Mouse (Mus musculus) thymus, adult 18-20 months (tissue): ENCODE measurements around the gene Ccl25.
"Not testable (repeated sequence)": the region's sequence is repeated elsewhere in the genome, so short reads cannot be mapped to it uniquely, and the experiment has no call there.

Source experiments
- DNase-seq, 2 experiments: peaks; one replicate each; pipeline ENCODE4 v3.0.0; 2022; ENCODE audit warnings: mixed read lengths in 2 of 2

Gene Ccl25

DNA sequence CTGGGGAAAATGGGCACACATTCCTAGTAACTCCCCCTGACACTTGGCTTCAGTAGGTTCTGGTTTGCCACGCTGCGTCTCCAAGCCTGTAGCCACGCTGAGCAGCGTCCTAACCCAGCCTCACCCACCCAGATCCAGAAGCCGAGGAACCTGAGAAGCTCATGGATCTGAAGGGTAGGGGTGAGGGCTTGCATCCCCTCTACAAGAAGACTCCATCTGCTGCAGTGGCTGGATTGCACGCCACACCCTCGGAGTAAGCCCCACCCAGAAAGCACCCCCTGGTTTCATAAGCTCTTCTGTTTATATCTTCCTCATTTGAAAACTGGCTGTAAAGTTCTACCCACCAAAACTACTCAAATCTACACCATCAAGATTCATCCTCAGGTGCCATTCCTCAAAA, 22.7 kb downstream of the Ccl25 start:
- DNase-seq = no peak

DNA sequence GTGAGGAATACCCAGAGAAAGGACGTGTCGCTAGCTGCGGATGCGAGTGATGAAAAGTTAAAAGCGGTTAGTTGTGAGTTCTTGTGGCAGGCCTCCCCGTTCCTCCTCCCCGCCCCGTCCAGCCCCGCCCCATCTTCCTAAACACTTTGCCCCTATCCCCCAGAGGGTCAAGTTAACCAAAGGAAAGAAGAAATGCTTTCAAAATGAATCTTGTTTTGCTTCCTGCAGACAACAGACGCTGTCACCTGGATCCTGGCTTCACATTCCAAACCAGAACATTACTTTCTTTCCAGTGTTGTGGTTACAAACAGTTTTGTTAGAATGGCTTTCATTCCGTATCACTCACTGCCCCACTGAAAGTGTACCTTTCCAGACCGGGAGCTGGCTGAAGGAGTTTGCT, 23.3 kb downstream of the Ccl25 start:
- no peak for DNase-seq

DNA sequence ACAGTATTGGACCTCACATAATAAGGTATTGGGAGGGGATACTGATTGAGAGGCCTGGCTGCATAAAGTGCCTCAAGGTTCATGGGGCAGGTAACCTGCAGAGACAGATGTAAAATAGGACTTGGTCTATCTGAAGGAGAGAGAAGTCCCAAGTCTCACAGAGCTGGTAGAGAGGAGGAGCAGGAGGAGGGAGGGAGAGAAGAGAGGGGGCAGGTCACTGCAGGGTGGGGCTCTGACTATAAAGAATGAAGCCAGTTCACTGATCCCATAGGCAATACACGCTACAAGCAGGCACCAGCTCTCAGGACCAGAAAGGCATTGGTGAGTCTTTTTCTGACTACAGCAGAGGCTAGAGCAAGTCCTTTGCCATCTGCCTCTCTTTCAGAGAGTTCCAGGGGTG, 24.3 kb downstream of the Ccl25 start:
- DNase-seq = no peak

DNA sequence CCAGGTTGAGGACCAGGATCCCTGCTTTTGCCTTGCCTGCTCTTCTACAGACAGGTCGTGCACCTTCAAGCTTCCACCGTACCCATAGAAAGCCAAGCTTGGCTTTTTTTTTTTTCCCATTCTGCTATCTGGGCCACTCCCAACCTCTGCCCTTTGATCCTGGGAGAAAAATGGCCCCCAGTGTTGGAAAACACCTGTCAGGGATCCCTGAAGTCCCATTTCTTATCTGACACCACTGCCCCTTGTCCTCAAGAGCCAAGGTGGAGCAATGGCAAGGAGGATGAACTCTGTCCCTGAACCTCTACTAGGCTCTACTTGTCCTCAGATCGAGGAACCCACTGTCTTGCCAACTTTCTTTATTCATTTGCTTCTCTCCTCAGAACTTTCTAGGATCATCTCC, 25.6 kb downstream of the Ccl25 start:
- DNase-seq = no peak

DNA sequence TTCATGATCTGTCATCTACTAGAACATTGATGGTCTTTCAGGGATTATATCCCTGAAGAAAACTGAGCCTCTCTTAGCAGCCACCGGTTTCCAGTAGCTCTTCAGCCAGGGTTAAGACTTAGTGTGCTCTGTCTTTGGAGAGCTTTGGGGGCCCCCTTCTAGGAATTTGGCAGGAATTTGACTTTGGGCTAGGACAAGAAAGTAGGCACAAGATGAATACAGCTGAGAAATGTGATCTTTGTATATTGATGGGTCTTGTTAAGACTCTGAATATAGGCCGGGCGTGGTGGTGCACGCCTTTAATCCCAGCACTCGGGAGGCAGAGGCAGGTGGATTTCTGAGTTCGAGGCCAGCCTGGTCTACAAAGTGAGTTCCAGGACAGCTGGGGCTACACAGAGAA, 27.6 kb downstream of the Ccl25 start:
- not testable (repeated sequence) for DNase-seq

DNA sequence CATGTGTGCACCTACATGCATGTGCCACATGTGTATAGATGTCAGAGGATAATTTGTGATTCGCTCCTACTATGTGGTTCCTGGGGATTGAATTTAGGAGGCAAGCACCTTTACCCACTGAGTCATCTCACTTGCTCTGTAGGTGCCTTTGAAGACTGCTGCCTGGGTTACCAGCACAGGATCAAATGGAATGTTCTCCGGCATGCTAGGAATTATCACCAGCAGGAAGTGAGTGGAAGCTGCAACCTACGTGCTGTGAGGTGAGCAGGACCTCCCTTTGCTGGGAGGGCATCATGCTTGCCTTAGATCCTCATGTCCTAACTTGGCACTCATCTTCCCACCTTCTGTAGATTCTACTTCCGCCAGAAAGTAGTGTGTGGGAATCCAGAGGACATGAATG, 28.7 kb downstream of the Ccl25 start:
- DNase-seq = no peak

DNA sequence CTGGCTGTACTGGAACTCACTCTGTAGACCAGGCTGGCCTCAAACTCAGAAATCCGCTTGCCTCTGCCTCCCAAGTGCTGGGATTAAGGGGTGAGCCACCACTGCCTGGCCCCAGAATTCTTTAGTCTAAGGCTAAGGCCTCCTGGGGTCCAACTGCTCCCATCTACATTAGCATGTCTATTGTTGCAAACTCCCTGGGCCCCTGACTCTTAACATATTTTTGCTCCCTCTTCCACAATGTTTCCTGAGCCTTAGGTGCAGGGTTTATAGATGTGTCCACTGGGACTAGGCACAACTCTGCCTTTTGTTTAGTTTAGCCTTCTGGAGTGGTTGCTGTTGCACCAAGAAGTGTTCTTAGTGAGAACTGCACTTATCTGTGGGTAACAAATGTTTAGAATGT, 29.5 kb downstream of the Ccl25 start:
- DNase-seq = no peak

DNA sequence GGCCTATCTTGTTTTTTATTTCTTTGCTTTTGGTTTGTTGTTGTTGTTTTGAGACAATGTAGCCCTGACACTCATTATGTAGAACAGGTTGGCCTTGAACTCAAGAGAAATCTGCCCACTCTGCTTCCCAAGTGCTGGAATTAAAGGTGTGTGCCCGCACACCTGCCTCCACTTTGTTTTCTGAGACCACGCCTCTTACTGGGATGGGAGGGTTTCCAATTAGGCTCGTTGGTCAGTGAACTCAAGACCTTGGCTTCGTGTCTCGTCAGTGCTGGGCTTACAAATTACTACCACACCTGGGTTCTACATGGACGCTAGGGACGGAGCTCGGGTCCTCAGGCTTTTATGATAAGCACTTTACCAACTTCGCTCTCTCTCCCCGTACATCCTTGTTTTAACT, 30.4 kb downstream of the Ccl25 start:
- DNase-seq = no peak

DNA sequence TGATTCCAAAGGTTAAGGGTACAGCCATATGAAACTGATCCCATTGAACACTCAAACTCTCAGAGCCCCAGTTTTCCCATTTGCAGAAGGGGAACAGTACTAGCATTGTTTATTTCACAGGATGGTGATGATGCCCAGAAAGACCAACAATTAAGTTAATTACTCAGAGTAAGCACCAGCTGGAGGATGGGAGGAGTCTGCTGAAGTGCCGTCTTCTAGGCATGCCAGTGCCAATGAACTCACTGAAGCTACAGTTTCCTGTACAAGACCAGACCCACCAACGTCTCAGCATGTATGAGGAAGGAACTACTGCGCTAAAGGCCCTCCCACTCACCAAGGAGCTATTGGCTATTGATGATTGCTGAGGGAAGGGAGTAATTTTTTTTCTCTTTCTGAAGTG, 34.4 kb downstream of the Ccl25 start:
- no peak for DNase-seq

DNA sequence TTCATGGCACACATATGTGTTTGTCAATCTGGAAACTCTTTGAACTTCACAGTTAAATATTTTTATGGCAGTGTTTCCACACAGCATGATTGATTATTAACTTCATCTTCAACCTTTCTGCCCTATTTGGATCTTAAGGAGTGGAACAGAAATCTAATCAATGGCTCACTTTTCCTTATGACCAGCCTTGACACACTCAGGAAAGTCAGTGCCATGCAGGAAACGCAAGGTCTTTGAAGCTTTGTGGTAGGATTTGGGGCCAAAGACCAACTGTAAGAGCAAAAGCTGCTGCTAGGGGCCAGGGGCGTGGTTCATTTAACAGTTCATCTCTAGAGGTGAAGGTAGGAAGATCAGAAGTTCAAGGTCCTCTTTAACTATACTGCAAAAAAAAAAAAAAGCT, 35.9 kb downstream of the Ccl25 start:
- DNase-seq = no peak

DNA sequence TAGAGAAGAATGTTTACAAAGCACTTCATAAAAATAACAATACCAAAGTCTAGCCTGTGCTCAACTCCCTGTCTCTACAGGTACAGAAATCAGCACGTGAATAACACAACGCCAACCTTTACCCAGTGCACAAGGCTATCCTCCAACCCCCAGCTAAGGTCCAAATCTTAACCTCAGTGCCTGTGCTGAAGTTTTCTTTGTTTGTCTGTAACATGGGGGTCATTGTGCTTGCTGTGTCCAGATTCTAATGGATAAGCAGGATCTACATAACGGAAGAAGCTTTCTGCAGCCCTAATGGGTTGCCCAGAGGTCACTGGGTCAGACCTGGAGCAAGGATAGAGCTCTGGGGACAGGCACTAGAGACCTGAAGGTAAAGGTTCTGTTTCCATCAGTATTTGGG, 41.2 kb downstream of the Ccl25 start:
- DNase-seq = no peak

DNA sequence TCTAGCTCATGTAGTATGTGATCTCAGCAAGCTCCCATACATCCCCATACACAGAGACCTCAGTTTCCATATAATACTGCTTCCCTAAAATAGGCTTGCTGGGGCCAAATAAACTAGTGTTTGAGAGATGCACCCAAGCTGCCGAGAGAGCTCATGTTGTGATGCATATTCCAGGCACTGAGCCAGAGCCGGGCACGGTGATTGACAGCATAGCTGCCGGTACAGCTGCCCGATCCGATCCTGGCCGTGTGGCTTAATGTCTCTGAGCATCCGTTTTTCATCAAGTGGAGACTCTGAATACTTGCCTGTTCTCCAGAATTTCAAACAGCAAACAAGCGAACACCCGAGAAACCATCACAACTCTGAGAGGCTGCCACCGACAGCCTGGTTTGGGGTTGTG, 42.8 kb downstream of the Ccl25 start:
- DNase-seq = no peak

DNA sequence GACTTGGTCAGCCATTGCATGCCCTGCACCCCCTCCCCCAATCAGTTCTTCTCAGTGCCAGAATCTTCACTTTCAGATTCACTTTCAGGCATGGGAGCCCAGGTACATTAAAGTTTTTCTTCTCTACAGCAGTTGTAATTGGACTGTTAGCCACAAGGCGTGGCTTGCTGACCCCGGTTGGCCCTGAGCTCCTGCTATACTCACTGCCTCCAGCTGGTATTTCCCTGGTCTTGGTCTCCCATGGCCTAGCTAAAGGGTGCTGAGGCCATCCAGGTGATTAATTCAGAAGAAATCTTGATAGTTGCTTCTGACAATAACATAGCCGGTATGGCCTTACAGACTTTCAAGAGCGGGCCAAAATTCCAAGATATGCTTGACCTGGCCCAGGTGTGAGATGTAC, 43.5 kb downstream of the Ccl25 start:
- no peak for DNase-seq

DNA sequence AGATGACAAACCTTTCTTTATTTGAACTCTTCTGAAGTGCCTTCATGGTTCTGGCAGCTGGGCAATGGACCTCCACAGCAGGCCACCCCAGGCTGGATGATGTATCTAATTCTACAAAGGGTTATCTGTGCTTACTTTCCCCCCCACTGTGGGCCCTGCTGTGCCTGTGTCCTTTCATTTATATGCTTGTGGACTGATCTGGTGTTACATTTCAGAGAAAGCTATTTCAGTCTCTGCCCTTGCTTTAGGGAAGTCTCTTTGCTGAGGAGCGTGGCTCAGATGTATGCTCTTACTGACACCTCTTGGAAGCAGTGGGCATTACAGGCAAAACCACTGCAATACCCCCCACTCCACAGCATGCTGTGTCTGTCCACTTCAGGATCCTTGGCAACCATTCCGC, 45.1 kb downstream of the Ccl25 start:
- DNase-seq = no peak

DNA sequence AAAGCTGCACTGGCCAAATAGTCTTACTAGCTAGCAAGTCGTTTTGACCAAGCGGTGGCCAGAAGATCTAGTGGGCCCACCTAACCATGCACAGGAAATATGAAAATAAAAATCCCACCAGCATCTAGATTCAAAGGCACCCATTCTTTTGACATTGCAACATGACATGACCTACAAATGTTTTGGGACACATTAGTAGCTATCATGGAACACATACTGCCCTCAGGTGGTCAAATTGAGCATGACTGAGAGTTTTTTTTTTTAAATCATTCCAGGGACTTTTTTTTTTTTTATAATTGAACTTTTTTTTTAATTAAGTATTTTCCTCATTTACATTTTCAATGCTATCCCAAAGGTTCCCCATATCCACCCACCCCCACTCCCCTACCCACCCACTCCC, 47.6 kb downstream of the Ccl25 start:
- no peak for DNase-seq

DNA sequence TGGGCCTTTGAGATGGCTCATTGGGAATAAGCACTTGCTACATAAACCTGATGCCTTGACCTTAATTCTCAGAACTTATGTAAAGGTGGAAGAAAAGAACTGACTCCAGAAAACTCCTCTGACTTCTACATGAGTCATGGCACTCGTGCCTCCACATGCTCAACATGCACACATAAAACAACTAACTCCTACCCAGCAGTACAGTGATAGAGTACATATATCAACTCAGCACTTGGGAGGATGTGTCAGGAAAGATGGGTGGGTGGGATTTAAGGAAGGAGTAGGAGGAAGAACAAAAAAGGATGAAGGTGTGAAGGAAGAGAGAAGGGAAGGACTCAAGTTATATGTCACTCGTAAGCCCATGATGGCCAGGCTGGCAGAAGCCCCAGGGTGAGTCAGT, 76.4 kb downstream of the Ccl25 start:
- no peak for DNase-seq

DNA sequence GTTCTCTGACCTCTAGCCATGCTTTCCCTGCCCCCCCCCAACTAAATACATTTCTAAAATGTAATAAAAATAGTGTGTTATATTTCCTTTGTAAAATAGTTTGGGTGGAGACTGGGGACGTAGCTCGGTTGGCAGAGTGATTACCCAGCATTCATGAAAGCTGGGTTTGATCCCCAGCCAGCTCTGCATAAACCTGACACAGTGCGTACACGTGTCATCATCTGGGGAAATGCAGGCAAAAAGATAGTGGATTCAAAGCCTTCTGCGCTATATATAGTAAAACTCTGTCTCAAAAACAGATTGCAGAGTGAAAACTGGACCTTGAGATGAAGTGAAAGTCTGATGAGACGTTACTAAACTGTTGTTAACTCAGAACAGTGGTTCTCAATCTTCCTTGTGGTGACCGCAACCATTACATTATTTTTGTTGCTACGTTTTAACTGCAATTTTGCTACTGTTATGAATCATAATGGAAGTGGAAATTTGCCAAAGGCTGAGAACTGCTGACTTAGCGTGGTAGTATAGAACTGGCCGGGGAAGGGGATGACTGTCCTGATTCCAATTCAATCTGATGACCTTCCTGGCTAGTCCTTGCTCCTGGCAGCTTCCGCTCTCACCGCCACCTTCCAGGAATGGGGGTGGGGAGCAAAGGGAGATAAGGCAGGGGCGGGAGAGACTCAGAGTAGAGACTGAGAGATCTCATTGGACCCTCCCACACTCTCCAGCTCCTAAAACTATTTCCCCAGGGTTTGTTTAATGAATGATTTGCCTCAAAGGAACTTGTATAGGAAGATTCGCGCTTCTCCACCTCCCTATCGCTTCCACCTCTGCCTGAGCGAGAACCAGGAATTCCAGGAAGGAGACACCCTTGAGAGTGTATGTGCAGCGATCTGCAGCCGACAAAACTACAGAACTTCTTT, 79.2 kb downstream of the Ccl25 start:
- no peak for DNase-seq

DNA sequence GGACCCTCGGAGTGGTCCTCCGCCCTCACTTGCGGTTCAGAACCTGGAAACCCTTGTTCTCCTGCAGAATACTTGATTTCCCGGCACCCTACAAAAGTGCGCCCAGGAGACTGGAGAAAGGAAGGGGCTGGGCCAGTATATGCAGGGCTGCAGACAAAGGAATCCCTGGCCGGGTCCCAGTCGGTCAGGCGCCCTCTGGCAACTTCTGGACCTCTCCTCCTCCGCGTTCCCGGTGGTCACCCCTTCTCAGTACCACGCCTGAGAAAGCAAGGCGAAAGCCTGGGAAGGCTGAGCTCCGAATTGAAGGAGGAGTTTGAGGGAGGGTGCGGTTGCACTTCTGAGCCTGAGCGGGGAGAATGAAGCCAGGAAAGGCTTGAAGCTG, 79.9 kb downstream of the Ccl25 start:
- no peak for DNase-seq

DNA sequence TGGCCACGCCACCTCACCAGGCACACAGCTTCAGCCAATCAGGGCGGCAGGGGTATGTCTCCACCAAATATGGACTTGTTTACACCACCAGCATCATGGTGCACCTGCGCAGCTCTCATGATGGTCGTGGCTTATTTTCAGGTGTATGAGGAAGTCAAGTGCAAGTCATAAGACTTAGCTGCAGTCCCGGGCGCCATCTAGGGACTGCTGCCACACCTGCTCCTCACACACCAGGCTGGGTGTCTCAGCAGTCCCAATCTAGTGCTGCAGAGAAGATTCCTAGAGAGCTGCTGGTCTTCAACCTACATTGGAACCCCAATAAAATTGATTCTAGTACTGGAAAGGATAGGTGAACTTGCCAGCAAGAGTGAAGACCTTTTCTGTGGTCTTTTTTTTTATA, 83.4 kb downstream of the Ccl25 start:
- DNase-seq = not testable (repeated sequence)
